Mouse (Mus musculus) splenic B cell, adult 2 months (primary cell): Measurements from ENCODE around the gene Sdhaf2.

ENCODE experiments used
- DNase-seq: peaks from one replicate; pipeline ENCODE4 v3.0.0-alpha.2; 2011; ENCODE audit warnings: low read depth, low spot score
- H3K27me3 ChIP-seq: 2 replicates; pipeline ENCODE4 v1.6.1; 2012; ENCODE audit warnings: mild to moderate bottlenecking, low read length, moderate library complexity, mixed read lengths; ENCODE audit not compliant: control insufficient read depth, poor library complexity, insufficient read depth, severe bottlenecking
- H3K36me3 ChIP-seq: 2 replicates; pipeline ENCODE4 v1.6.1; 2012; ENCODE audit warnings: mild to moderate bottlenecking, low read length, moderate library complexity, mixed read lengths; ENCODE audit not compliant: control insufficient read depth, poor library complexity, insufficient read depth, severe bottlenecking

The Sdhaf2 gene

GRCm38 (mm10) chr19:10469171-10469658 lies 56.7 kb downstream of the Sdhaf2 start:
- Histone ChIP-seq H3K36me3 (no peaks in the 10 kb centered on the region), H3K27me3 (no peaks in the 10 kb centered on the region)
- peak; percentile 52 for DNase-seq

DNA sequence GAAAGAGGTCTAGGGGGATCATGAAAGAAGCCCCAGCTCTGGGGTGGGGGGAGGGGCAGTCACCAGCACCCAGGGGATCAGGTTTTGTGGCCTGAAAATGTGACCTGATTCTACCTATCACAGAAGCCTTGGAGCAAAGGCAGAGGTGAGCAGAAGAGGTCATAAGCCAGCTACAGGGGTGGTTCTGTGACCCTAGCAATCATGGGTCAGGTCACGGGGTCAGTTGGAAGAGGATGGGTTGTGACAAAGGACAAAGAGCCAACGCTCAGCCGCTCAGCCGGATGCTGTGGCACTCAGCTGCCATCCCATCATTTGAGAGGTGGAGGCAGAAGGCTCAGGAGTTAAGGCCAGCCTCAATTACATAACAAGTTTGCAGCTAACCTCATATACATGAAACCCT lies 61.5 kb downstream of the Sdhaf2 start:
- DNase-seq = no peak
- no peaks in the 10 kb centered on the region for H3K36me3 ChIP-seq
- H3K27me3 ChIP-seq = no peaks in the 10 kb centered on the region

DNA sequence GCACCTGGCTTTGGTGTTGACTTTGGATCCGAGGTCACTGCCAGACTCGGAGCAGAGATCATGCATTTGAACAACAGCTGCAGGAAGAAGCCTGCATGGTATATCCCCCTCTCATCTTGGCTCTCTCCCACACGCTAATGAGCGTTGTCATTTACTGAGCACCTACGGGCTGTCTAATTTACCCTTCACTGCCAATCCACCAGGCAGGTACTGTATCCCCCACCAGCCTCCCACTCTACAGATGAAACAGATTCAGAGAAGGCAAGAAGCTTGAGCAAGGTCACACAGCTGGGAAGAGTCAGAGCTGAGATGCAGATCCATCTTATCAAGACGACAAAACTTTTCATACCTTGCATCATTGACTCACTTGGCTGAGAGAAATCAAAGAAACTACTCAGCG lies 64.4 kb downstream of the Sdhaf2 start:
- DNase-seq = no peak
- Histone ChIP-seq H3K27me3 (no peaks in the 10 kb centered on the region), H3K36me3 (no peaks in the 10 kb centered on the region; the same call in 1 of the 2 replicates)

DNA sequence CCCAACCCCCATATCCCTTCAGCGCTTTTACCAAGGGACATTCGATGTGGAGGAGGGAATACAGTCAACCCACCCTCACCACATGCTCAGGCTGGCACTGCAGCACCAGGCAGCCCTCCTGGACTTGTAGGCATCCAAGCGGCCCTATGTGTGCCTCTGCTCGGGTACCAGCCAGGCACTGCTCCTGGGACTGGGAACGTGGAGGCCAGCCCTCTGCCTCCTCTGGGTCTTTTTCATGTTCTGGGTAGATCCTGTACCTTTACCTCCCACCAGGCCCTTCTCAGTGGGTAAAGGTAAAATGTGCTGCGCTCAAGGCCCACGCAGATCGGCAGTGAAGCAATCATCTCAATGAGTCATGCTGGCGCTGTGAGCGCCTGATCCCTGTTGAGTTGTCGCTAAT lies 66.0 kb downstream of the Sdhaf2 start:
- no peaks in the 10 kb centered on the region; the same call in 1 of the 2 replicates for H3K36me3 ChIP-seq
- peaks cover 2% of the 10 kb centered on the region; the same call in 1 of the 2 replicates for H3K27me3 ChIP-seq
- DNase-seq = no peak

DNA sequence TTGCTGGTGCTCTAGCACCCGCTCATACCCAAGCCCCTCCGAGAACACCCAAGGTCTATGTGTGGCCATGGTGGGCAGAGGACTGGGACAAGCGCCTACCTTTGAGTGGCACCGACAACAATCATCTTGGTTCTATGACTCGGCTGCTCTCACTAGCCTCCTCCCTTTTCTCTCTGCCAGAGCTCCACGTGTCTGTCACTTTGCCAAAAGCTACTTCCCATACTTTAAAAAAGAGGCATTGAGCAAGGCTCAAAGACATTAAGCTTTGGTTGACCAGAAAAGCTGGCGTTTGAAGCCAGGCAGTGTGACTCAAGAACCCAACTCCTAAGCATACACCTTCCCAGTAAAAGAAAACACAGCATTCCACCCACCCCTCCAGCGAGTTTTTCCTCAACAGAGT lies 67.8 kb downstream of the Sdhaf2 start:
- Histone ChIP-seq H3K27me3 (peaks cover 2% of the 10 kb centered on the region; the same call in 1 of the 2 replicates), H3K36me3 (no peaks in the 10 kb centered on the region; the same call in 1 of the 2 replicates)
- DNase-seq = no peak

- peak; percentile 25 for DNase-seq
- H3K27me3 ChIP-seq = peaks cover 2% of the 10 kb centered on the region; the same call in 1 of the 2 replicates
Measured at GRCm38 (mm10) chr19:10457484-10457800, 68.5 kb downstream of the Sdhaf2 start.

DNA sequence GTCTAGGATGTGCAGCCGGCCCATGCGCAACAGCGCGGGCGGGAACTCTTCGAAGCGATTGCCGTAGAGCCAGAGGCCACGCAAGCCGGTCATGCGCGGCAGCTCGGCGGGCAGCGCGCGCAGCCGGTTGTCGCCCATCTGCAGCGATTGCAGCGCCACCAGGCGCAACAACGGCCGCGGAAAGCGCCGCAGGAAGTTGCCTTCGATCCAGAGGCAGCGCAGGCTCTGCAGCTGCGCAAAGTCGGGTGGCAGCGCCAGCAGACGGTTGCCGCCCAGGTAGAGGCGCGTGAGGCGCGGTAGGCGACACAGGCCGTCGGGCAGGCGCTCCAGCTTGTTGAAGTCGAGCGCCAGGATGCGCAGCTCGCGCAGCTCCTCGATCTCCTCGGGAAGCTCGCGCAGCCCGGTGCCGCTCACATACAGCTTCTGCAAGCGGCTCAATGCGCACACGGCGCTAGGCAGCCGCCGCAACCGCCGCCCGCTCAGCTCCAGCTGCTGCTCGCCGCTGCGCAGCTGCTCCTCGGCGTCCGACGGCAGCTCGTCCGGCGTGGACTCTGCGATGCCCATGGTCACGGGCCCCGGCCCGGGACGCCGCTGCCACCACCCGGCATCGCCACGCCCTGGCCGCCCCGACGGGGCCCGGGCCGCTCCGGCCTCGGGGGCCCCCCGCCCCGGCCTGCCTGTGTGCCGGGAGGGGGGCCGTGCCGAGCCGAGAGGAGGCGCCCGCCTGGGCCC lies 69.0 kb downstream of the Sdhaf2 start, which contains the start of gene Lrrc10b:
TSS of gene Lrrc10b (minus strand) at position 722 of the 732 bp plus-strand sequence.
- no peaks in the 10 kb centered on the region; the same call in 1 of the 2 replicates for H3K36me3 ChIP-seq
- DNase-seq = peak; percentile 71
- H3K27me3 ChIP-seq = peaks cover 2% of the 10 kb centered on the region; the same call in 1 of the 2 replicates

More at GRCm38 (mm10) chr19:10457484-10457800, 68.5 kb downstream of the Sdhaf2 start:
- H3K36me3 ChIP-seq = no peaks in the 10 kb centered on the region; the same call in 1 of the 2 replicates

DNA sequence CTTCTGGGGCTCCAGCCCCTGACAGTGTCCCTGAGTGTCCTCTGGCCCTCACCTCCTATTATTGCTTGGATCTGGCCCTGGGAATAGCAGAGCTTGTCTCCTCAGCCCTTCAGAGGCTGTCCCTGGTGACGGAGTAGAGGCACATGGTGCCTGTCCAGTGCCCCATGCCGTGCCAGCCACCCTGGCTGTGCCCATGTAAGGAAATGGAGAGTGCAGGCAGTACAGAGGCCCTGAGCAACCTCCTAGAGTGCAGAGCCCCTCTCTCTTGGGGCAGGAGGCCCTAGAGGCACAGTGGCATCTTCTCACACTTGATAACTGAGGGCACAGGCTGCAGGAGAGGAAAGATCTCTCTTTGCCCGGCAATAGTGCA lies 70.5 kb downstream of the Sdhaf2 start:
- DNase-seq = no peak
- Histone ChIP-seq H3K36me3 (no peaks in the 10 kb centered on the region; the same call in 1 of the 2 replicates), H3K27me3 (peaks cover 2% of the 10 kb centered on the region; the same call in 1 of the 2 replicates)

DNA sequence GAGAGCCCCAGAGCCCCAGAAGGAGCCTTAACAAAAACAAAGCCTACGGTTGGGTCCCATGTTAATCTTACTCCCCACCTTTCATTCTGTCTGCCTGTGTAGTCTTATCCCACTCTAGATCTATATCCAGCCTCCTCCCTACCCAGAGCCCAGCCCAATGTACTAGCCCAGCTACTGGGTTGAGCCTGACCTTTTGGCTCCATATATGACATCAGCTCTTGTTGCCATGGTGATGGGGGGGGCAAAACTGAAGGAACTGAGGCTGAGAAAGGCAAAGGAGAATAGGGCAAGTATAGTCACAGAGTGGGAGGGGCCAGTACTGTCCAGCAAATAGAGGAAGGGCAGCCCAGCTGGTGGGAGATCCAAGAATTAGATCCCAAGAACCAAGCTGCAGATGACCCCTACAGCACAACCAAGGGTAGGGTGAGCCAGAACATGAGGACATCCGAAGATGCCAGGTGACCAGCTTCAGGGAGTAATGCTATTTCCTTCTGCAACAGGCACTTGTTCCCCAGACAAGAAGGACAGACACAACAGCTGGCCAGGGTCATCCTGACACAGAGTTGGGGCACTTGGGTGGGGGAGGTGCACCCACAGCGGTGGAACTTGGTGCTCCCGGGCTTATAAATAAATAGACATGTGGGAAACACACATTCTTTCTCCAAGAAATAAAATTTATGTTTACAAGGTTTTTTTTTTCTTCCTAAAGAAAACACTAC lies 71.1 kb downstream of the Sdhaf2 start:
- H3K27me3 ChIP-seq = peaks cover 2% of the 10 kb centered on the region; the same call in 1 of the 2 replicates
- H3K36me3 ChIP-seq = no peaks in the 10 kb centered on the region; the same call in 1 of the 2 replicates
- no peak for DNase-seq
